In genomic region chr5:125575866-125576265, GRCm38 (mm10) we compare ENCODE assay signal across 24 mouse cellular contexts. TPM values are rescaled to one million over a fixed set of nuclear protein-coding genes. Genes with fewer than 3 reads are reported as not detected.
"Had no signal": no experiment of that assay in that cellular context is flagged by ENCODE, and none has a peak within 500 bp of the region (broad histone marks: within the 10 kb centered on the region; RNA-seq: fewer than 3 reads in every experiment).

No protein-coding gene starts in this region.

- DNase-seq: lung, adult 2 months; lung, postnatal 14 days; lung, postnatal 36 days; midbrain, embryonic 14.5 days; retina, postnatal 1 day; right cerebral cortex, adult 18-20 months; right cerebral cortex, postnatal 25 days; right cerebral cortex, postnatal 4 days; spleen, adult 18-20 months; thymus, adult 18-20 months; thymus, postnatal 14 days; thymus, postnatal 36 days had no signal

- H3K4me1 ChIP-seq: lung, embryonic 15.5 days; megakaryocyte, embryonic 14.5 days had no signal

- H3K27ac ChIP-seq: lung, embryonic 15.5 days; macrophage; midbrain, embryonic 12.5 days; neural tube, embryonic 15.5 days had no signal

- H3K9me3 ChIP-seq: lung, embryonic 15.5 days; midbrain, embryonic 12.5 days; neural tube, embryonic 13.5 days; neural tube, embryonic 15.5 days had no signal

- H3K36me3 ChIP-seq: lung, embryonic 15.5 days; midbrain, embryonic 10.5 days; midbrain, embryonic 12.5 days; neural tube, embryonic 13.5 days; neural tube, embryonic 15.5 days had no signal

- H3K9ac ChIP-seq: lung, embryonic 15.5 days; midbrain, embryonic 12.5 days; neural tube, embryonic 13.5 days; neural tube, embryonic 15.5 days had no signal

- H3K4me3 ChIP-seq: lung, embryonic 15.5 days; megakaryocyte, embryonic 14.5 days; midbrain, embryonic 10.5 days; midbrain, embryonic 12.5 days; myocyte; neural tube, embryonic 13.5 days; neural tube, embryonic 15.5 days had no signal

- H3K27me3 ChIP-seq: lung, embryonic 15.5 days; megakaryocyte, embryonic 14.5 days; midbrain, embryonic 12.5 days; neural tube, embryonic 13.5 days; neural tube, embryonic 15.5 days had no signal

- ATAC-seq: lung, postnatal 0 days; midbrain, embryonic 16.5 days had no signal

RNA-seq across cellular contexts. Expression of gene Tmem132b, which starts 44.3 kb away (rescaled TPM):
- total RNA-seq: megakaryocyte progenitor cell, adult 5-6 weeks had no signal
- polyA plus RNA-seq: lung, postnatal 0 days; macrophage; thymus, postnatal 0 days had no signal
